Mouse (Mus musculus): ENCODE measurements around the gene Hsd17b12.

Gene Hsd17b12

GRCm38 (mm10) chr2:94157592-94158519, at the start of gene Hsd17b12:
Gene Hsd17b12 (minus strand): TSS chr2:94157964.
- peak; percentile 100 for DNase-seq

- no peak for DNase-seq
Measured at GRCm38 (mm10) chr2:94184906-94185305, 27.1 kb upstream of the Hsd17b12 start.

- no peak for DNase-seq
Measured at GRCm38 (mm10) chr2:94184142-94184541, 26.4 kb upstream of the Hsd17b12 start.

- DNase-seq = no peak
Measured at GRCm38 (mm10) chr2:94179030-94179407, 21.3 kb upstream of the Hsd17b12 start.

GRCm38 (mm10) chr2:94178321-94179029, 20.7 kb upstream of the Hsd17b12 start:
- DNase-seq = peak; percentile 98

- no peak for DNase-seq
Measured at GRCm38 (mm10) chr2:94177294-94177693, 19.5 kb upstream of the Hsd17b12 start.

- no peak for DNase-seq
Measured at GRCm38 (mm10) chr2:94176381-94176780, 18.6 kb upstream of the Hsd17b12 start.

- no peak for DNase-seq
Measured at GRCm38 (mm10) chr2:94173549-94173948, 15.8 kb upstream of the Hsd17b12 start.

GRCm38 (mm10) chr2:94163207-94163606, 5.4 kb upstream of the Hsd17b12 start:
- DNase-seq = no peak

- no peak for DNase-seq
Measured at GRCm38 (mm10) chr2:94162141-94162540, 4.4 kb upstream of the Hsd17b12 start.

GRCm38 (mm10) chr2:94158520-94158884, 738 bp upstream of the Hsd17b12 start:
- no peak for DNase-seq

GRCm38 (mm10) chr2:94157051-94157450, 713 bp downstream of the Hsd17b12 start:
- DNase-seq = no peak

GRCm38 (mm10) chr2:94145146-94145542, 12.6 kb downstream of the Hsd17b12 start:
- no peak for DNase-seq

GRCm38 (mm10) chr2:94144520-94145145, 13.1 kb downstream of the Hsd17b12 start:
- no peak for DNase-seq

GRCm38 (mm10) chr2:94141293-94141692, 16.5 kb downstream of the Hsd17b12 start:
- no peak for DNase-seq

GRCm38 (mm10) chr2:94138469-94139390, 19.0 kb downstream of the Hsd17b12 start:
- DNase-seq = no peak

- DNase-seq = no peak
Measured at GRCm38 (mm10) chr2:94136837-94137236, 20.9 kb downstream of the Hsd17b12 start.

GRCm38 (mm10) chr2:94128496-94128895, 29.3 kb downstream of the Hsd17b12 start:
- no peak for DNase-seq

GRCm38 (mm10) chr2:94122182-94123041, 35.4 kb downstream of the Hsd17b12 start:
- no peak for DNase-seq

GRCm38 (mm10) chr2:94103758-94104157, 54.0 kb downstream of the Hsd17b12 start:
- DNase-seq = no peak

GRCm38 (mm10) chr2:94089901-94090300, 67.9 kb downstream of the Hsd17b12 start:
- no peak for DNase-seq
